Mouse (Mus musculus): ENCODE results near the gene Mturn.

DNA sequence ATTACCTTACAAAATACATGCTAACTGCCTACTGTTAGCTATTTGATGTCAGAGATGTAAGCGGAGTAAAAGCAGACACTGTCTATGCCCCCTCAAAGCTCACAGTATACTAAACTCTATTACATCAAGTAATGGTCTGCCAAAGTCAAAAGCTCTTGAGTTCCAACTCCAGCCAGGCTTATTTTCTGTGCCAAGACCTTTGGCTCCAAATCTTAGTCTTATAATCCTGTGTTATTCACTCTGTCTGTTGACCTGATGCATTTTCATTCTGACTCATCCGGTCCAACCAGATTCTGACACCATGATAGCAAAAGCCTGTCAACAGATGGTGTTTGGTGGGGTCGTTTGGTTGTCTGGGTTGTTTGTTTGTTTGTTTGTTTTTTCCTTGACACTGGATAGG, 50.3 kb downstream of the Mturn start:
- TF ChIP-seq CTCF (IDR thresholded peaks at IDR 0.05; ENCODE audit: low read depth) (no peak), EP300 (IDR thresholded peaks at IDR 0.05; ENCODE audit: low read depth) (no peak)
